Mouse (Mus musculus) heart, postnatal 14 days (tissue): ENCODE measurements around the gene BC055324. TPM values are rescaled to one million over a fixed set of nuclear protein-coding genes. Genes with fewer than 3 reads are reported as not detected.

Source experiments
- DNase-seq, 2 experiments: peaks; one replicate each; pipeline ENCODE4 v3.0.0; 2021 to 2022
- intact Hi-C: fragments of 180-260 bp; cut with DNase I; formaldehyde crosslinking; loops from one replicate; pipeline ENCODE4 v1.15.1; 2025
- total RNA-seq, 2 experiments: library from RNA; stranded (reverse); gene quantifications; 2 replicates each; pipeline ENCODE4 v1.2.3; 2021

The BC055324 gene
- total RNA-seq, 2 experiments from 2014 or later, result 1.1 to 2.7 TPM

- DNase-seq, result no peak
- intact Hi-C loops, result no loop called here
Measured at GRCm38 (mm10) chr1:163964008-163964689, 30.4 kb downstream of the BC055324 start.

DNA sequence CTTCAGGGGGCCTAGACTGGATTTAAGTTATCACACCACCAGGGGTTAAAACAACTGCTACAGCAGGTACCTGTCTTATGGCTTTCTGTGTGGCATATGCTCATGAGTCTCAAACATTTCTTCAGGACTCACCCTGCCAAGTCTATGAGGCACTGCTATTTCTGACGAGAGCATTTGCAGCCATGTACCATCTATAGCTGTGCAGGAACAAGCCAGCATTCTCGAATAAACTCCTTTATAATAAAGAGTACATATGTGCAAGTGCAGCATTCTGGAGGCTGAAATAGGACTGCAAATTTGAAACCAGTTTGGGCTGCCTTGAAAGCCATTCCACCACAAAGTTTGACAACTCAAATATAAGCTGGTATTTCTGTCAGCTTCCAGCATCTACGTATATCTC, 36.6 kb downstream of the BC055324 start:
- no peak for DNase-seq
- intact Hi-C loops, result no loop called here

GRCm38 (mm10) chr1:163953396-163953795, 41.2 kb downstream of the BC055324 start:
- DNase-seq, result no peak
- intact Hi-C loops, result no loop called here

GRCm38 (mm10) chr1:163942056-163942455, 52.5 kb downstream of the BC055324 start:
- intact Hi-C loops, result no loop called here
- DNase-seq, result no peak

GRCm38 (mm10) chr1:163934591-163934990, 60.0 kb downstream of the BC055324 start:
- intact Hi-C loops, result loop anchor here (5.0 kb wide), 1 partner anchor 63 kb away; no protein-coding TSS in a partner anchor
- no peak for DNase-seq

DNA sequence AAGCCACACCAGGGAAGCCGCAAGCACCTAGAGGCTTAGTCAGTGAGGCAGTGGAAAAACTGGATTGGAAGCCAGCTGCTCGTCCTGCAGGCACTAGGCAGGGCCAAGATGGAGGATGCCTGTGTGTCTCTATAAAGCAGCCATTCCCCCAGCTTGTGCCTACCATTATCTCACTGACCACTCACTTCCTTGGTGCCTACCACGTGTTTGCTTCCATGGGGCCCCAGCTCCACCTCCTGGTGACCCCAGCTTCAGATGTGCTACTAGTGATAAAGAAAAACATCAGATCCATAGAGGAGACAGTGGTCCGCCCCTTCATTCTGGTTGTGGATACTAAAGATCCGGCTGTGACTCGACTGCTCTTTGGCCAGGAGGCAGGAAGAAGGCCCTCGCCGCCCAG, 62.8 kb downstream of the BC055324 start:
- intact Hi-C loops, result loop anchor here (5.0 kb wide), 1 partner anchor 66 kb away; no protein-coding TSS in a partner anchor
- DNase-seq, result no peak

- intact Hi-C loops, result loop anchor here (5.0 kb wide), 1 partner anchor 67 kb away; no protein-coding TSS in a partner anchor
Measured at GRCm38 (mm10) chr1:163930458-163930794, 64.2 kb downstream of the BC055324 start.

DNA sequence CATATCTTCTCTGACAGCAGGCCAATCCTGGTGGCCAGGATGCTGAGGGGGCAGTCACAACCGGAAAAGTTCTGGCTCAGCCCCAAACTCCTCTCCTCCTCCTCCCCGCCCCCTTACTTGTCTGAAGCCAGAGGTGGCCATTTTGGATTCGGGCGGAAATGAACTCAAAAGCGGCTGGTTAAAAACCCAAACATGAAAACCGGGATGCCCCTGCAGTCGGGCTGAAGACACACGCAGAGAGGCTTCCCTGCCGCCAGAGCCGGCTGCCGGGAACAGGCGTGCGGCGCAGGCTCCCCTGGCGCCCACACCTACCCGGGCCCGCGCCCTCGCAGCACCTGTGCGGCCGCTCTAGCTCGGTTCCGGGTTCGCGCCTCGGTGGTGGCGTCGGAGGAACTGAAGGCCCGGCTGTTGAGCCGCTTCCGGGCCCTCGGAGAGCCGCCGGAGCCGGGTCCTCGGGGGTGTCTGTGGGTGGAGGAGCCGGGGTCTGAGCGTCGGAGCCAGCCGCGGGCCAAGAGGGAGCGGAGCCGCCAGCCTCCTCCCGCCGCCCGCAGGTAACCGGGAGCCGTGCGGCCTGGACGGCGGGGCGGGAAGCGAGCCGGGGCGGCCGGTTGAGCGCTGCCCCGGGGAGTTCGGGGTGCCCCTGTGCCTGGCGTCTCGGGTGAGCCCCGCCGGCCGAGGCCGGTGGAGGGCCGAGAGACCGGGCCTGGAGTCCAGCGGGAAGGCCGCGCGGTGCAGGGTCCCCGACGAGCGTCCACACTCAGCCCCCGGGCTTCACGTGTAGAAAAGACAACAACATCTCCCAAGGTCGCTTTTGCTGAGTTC, 64.7 kb downstream of the BC055324 start:
- intact Hi-C loops, result loop anchor here (5.0 to 10.0 kb wide), 2 partner anchors 67 to 155 kb away; partner anchors contain the start of gene Kifap3
- peak; percentile 87 to 92 for DNase-seq

More at GRCm38 (mm10) chr1:163930458-163930794, 64.2 kb downstream of the BC055324 start:
- no peak for DNase-seq

DNA sequence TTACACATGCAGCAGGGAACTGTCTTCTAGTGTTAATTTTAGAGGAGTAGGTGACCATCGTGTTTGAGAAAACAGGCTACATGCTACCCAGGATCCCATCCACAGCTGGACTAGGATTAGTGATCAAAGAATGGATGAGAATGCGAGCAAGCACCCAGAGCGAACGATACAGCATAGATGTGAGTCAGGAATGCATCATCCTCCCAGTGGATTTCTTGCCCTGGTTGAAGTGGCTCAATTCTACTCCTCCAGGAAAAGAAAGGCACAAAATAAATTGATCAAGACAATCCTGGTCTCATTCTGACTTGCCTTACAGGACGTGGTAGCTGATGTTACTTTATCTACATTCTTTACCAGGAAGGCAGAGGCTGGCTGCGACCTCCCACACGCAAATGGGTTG, 65.8 kb downstream of the BC055324 start, which contains the start of gene Scyl3:
Gene Scyl3 (plus strand): TSS at position 255 of the 400 bp plus-strand sequence.
- no peak for DNase-seq
- intact Hi-C loops, result loop anchor here (10.0 kb wide), 1 partner anchor 154 kb away; the partner anchor contains the start of gene Kifap3

- DNase-seq, result no peak
- intact Hi-C loops, result loop anchor here (10.0 kb wide), 1 partner anchor 149 kb away; the partner anchor contains the start of gene Kifap3
Measured at GRCm38 (mm10) chr1:163924093-163924492, 70.5 kb downstream of the BC055324 start.

DNA sequence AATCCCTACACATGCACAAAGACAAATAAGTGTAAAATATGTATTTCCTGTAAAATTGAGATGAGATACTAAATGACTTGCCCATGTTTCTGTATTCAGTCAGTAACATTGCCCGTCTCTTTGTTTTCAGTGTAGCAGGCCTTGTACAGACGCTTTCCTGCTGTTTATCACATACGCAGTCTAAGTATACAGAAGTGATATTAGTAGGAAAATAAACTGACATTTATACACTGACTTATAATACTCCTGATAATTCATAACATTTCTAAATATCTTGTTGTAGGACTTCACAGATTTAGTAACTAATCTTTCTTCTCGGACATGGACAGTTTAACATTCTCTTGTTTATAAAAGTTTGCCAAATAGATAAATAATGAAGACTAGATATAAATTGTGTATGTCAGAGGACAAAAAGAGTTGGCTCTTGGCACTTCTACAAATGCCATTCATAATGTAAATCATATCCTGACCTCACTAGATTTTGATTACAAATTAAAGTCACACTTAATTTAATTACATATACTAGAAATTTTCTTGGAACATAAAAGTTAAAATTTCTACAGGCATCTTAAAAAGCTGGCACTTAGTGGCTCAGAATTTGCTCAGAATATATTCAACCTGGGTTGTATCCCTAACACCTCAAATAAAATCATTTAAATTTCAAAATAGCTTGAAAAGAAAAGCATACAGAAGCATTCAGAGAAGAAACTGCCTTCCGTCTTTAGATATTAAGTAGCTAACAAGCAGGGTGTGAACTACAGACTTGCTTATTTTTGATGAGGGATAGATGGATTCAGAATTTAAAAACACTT, 77.0 kb downstream of the BC055324 start:
- no peak for DNase-seq
- intact Hi-C loops, result no loop called here

- intact Hi-C loops, result no loop called here
- DNase-seq, result no peak
Measured at GRCm38 (mm10) chr1:163911981-163912380, 82.6 kb downstream of the BC055324 start.

DNA sequence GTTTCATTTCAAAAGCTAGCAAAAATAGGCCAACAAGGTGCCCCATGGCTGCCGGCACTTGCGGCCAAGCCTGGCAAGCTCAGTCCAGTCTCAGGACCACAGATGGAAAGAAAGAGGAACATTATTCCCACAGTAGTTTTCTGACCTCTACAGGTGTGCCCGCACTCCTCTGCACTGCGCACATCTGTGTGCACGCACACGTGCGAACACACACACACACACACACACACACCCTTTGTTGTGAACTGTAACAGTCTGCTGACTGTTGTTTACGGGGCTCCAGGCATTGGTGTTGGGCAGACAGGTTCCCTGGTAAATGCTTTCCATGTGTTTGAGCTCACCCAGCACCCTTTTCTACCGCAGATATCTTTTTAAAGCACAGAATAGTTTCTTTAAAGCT, 83.8 kb downstream of the BC055324 start:
- intact Hi-C loops, result loop anchor here (1.0 kb wide), 2 partner anchors 76 to 760 kb away; no protein-coding TSS in a partner anchor
- DNase-seq, result no peak

- DNase-seq, result peak in 1 of 2 experiments; percentile 59
- intact Hi-C loops, result loop anchor here (1.0 kb wide), 2 partner anchors 76 to 760 kb away; no protein-coding TSS in a partner anchor
Measured at GRCm38 (mm10) chr1:163910343-163910742, 84.3 kb downstream of the BC055324 start.

- no peak for DNase-seq
- intact Hi-C loops, result no loop called here
Measured at GRCm38 (mm10) chr1:163908389-163908788, 86.2 kb downstream of the BC055324 start.

DNA sequence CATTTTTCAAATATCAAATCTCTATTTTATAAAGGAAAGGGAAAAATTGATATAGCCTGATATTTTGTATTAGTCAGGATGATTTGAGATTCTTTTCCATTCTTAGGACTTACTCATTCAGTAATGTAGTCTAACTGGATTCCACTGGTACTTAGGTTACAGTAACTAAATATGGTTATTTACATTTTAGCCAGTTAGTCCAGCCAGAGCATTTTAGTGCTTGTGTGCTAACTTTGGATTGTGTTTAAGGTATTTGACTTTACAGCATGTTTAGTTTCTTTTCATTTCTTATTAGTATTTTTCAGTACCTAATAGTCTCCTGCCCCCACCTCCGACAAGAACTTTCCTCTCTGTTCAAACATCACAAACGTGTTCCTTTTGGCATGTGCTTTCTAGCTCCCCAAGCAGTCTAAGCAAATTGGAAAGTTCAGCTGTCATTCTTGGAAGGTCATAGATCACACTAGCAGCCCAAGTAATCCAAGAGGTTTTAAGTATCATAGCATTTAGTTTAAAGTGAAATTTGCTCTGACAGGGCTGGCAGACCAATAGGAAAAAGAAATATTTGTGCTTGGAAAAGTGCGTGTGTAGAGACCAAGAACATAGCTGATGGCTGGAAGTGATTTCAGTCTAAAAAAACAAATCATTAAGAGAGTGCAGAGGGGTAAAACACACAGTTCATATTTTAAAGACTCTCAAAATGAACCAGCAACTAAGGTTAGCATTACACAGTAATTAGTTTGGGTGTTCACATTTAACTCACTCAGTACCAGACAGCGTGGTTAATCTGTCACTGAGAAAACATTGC, 87.4 kb downstream of the BC055324 start:
- intact Hi-C loops, result no loop called here

GRCm38 (mm10) chr1:163903411-163903810, 91.2 kb downstream of the BC055324 start:
- intact Hi-C loops, result no loop called here
- no peak for DNase-seq

More for the DNA sequence above, 87.4 kb downstream of the BC055324 start:
- DNase-seq, result no peak

DNA sequence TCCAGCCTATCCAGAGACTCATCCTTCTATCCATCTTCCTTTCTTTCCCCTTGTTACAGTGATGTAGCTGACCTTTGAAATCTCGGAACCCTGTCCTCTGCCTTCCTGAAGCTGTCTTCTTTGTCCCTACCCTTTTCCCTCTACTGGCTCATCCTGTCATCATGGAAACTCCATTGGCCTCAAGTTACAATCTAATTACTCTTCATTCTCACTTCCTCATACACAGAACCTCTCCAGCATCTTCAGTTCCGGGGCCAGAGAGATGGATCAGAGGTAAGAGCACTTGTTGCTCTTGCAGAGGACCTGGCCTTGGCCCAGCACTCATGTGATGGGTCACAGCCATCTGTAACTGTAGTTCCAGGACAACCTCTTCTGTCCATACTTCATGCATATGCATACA, 94.4 kb downstream of the BC055324 start:
- no peak for DNase-seq
- intact Hi-C loops, result no loop called here

- intact Hi-C loops, result no loop called here
- DNase-seq, result no peak
Measured at GRCm38 (mm10) chr1:163899575-163899974, 95.0 kb downstream of the BC055324 start.
